Mouse (Mus musculus) lung, adult 2 months (tissue): ENCODE data around the gene Gata1.

Experiments used
- CTCF ChIP-seq: fragments of 200-500 bp; IDR thresholded peaks from 2 replicates; pipeline ENCODE4 v1.5.1; 2011; ENCODE audit warnings: mild to moderate bottlenecking, low read length, control low read depth; ENCODE audit not compliant: insufficient read depth
- POLR2A ChIP-seq: fragments of 200-500 bp; IDR thresholded peaks from 2 replicates; pipeline ENCODE4 v1.6.1; 2011; ENCODE audit warnings: low read depth, mild to moderate bottlenecking, control low read depth, low read length, borderline replicate concordance; ENCODE audit errors: extremely low read depth

- TF ChIP-seq CTCF, result no peak
- no peak for TF ChIP-seq POLR2A
Observed at GRCm38 (mm10) chrX:8000546-8001192, 22.8 kb upstream of the Gata1 start.
